Mouse (Mus musculus) thymus, postnatal 4 days (tissue): ENCODE measurements at regions not wholly inside any gene's neighbourhood (a gene's known extent, or its start where the extent isn't known, plus 50 kb on each side); places are given as distances from the start of the nearest gene placed in this dataset.

Source experiments
- DNase-seq: peaks from one replicate; pipeline ENCODE4 v3.0.0; 2021

DNA sequence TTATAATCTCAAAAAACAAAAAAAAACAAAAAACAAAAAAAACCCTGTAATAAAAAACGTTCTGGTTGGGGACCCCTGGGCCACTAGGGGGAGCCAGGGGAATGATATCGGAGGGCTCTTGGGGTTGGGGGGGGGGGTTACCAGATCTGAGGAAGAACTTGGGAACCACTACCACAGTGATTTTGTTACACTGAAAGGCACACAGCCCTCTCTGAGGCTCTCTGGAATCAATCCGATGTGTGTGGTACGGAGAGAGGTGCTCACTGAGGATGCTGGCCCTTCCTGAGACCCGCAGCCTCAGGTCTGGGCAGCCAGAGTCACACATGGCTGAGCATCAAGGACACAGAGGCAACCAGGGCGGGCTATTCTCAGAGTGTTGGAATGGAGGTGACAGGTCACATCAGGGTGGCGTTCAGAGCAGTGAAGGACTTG lies 89.9 kb upstream of the Pabpc6 start:
- peak; percentile 48 for DNase-seq

DNA sequence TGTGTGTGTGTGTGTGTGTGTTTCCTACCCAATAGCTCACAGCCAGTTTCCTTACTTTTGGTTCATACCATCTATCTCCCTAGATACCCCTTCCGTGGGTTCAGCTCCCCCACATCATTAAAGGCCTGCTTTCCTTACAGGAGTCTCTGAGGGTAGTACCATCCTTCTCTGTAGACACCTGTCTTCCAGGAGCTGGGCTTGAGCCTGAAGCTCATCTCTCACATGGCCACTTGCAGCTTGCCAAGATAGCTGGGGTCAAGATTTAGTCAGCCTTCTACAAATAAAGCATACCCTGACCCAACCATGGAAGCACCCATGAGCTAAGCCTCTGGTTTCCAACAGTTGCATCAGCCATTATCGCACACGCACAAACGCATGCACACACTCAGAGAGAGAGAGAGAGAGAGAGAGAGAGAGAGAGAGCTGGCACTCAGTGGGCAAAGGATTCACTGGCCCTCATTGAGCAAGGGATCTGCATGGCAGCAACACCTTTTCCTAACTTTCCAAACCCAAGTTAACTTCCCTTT lies 88.3 kb upstream of the Pabpc6 start:
- DNase-seq = no peak

DNA sequence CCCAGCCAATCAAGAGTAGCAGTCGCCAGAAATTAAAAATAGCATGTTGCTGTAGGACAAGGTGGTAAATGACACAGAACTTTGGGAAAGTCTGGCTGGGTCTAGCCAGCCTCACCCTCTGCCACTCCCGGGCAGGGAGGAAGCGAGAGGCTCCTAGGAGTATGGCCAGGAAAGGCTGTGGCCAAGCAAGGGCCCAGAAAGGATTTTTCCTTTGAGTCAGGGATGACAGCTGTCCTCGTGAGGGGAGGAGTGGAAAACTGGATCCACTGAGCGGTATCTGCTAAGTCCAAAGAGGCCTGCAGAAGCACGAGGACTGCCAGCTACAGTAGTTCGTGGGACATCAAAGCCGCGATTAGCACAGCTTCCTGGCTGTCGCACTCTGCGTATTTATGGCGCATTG lies 87.2 kb upstream of the Pabpc6 start:
- DNase-seq = no peak

DNA sequence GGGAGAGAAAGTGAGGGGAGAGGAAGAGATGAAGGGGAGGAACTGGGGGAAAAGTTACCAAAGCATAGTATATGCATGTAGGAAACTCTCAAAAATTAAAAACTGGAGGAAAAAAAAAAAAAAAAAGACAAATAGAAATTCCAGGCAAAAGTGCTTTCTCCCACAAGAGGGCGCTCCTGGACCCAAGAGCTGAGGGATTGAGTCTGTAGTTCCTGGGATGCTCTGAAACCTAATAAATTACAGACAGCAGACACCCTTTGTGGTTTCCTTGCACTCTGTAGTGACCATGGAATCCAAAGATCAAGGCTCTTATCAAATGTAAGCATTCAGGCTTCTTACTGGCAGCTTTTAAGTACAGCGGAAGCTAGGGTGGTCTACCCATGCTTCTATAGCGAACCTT lies 86.7 kb upstream of the Pabpc6 start:
- DNase-seq = peak; percentile 50

DNA sequence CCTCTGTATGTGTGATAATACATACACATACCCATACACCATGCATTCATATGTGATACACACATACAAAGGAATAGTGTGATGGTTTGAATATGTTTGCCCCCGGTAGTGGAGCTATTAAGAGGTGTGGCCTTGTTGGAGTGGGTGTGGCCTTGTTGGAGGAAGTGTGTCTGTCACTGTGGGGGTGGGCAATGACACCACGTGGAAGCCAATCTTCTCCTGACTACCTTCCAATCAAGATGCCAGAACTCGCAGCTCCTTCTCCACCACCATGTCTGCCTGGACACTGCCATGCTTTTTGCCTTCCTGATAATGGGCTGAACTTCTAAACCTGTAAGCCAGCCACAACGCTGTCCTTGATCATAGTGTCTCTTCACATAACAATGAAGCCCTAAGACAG lies 86.1 kb upstream of the Pabpc6 start:
- no peak for DNase-seq

DNA sequence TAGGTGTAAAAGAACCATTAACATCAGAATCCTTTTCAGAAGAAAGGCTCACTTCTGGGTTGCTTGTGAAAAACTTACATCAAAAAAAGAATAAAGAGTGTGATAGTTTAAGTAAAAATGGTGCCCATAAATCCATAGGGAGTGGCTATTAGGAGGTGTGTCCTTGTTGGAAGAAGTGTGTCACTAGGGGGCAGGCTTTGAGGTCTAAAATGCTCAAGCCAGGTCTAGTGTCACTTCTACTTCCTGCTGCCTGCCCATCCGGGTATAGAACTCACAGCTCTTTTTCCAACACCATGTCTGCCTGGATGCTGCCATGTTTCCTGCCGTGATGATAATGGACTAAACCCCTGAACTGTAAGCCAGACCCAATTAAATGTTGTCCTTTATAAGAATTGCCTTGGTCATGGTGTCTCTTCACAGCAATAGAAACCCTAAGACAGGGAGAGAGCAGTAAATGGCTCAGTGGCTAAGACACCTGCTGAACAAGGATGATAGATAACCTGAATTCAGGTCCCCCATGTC lies 85.4 kb upstream of the Pabpc6 start:
- no peak for DNase-seq

DNA sequence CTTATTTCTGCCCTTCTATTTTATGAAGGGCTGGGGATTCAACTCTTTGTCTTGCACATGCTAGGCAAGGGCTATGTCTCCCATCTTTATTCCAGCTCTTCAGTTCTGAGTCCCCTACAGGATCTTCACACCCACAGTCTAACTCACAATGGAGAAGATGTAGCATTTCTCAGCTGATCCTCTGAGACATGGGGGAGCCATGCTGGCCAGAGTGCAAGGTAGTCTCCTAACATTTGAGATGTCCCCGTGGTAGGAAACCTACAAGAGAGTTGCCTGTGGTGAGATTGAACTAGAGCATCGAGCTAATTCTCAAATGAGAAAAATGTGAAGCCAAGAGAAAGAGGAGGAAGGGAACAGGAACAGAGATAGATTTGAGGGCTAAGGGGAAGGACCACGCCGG lies 83.3 kb upstream of the Pabpc6 start:
- DNase-seq = no peak

DNA sequence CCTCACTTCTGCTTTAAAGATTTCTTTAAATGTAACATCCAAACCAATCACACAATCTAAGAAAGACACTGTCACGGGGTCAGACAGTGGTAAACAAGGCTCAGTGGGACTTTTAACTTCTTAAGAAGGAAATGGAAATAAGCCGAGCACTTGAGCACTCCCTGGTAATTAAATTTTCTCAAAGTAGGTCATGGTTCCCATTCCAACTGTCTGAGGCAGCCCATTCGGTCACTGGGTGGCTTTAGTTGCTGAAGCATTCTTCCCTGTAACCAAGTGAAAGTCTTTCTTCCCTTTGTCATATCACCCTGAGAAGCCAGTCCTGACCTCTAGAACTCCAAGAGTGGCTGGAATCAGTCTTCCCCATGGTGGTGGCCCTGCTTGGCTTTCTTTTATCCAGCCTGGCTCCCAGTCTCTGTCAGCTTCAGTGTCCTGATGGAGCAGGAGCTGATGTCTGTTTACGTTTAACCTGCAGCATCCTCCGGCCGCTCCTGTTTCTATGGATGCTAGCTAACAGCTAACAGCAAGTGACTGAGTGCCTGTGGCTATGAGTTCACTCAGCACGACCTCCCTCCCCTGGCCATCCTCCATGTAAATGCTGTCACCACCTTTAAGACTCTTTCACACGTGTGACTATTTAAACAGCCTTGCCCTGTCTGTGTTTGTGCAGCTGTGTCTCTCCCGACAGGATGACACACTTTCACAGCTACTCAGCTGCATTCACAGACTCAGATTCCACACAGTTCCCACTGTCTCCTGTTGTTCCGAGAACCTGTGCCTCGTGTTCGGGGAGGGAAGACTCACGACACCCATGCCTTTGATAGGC lies 82.0 kb upstream of the Pabpc6 start:
- DNase-seq = no peak

DNA sequence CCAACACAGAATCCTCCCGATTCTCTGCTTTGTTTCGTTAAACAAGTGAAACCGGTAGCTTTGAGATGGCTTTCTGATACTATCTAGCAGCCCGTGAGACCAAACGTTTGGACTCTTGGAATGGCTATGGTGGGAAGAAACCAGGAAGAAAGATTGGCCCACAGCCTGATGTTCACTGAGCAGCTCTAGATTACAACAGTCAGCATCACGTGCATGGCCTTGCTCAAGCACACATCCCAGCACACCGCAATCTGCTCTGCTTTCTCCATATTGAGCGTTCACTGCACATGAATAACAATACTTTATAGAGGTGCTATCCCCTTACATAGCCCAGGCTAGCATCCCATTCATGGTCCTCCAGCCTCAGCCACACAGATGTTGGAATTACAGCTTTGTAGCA lies 80.5 kb upstream of the Pabpc6 start:
- DNase-seq = no peak

DNA sequence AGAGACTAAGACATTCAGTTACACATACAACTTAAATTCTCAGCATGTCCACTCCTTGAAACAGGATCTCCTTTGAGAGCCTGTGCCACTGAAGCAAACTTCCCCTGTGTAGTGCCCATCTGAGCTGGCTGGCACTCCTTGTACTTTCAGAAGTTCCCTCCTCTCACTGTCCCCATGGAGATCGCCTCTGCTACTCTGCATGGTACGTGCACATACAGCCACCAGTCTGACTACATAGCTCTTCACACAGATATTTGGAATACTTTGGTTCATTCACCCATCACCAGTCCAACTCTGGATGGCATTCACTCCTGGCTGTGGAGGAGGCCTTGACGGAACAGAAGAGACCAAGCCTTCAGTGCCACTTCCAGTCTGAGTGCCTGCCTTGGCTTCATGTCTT lies 79.8 kb upstream of the Pabpc6 start:
- DNase-seq = no peak

DNA sequence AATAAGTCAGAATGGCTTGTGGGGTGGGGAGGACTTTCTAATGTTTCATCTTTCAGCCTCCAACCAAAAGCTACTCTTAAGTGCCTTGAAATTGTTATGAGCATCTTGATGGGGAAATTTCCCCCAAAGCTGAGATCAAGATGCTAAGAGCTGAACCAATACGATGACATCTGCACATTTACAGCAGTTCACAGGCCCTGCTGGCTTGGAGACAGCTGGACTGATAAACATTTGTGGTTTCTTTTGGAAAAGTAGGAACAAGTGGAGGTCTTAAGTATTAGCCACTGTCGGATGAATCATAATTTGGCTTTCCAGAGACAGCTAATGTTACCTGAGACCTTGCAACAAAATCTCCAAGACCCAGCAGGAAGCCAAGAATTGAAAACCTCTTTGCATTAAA lies 78.4 kb upstream of the Pabpc6 start:
- no peak for DNase-seq

DNA sequence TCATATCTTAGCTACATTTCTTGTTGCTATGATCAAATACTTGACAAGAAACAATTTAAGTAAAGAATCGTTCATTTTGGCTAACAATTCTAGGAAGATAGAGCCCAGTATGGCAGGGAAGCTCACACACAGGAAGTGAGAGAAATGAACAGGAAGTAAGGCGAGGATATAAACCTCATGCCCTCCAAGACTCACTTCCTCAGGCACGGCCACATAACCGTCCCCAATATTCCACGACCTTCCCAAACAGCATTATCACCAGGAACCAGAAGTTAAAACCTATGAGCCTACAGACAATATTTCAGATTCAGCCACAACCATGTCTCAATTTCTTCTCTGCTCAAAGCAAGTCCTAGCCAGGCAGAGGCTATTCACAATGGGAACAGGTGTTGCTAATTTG lies 73.8 kb upstream of the Pabpc6 start:
- no peak for DNase-seq

DNA sequence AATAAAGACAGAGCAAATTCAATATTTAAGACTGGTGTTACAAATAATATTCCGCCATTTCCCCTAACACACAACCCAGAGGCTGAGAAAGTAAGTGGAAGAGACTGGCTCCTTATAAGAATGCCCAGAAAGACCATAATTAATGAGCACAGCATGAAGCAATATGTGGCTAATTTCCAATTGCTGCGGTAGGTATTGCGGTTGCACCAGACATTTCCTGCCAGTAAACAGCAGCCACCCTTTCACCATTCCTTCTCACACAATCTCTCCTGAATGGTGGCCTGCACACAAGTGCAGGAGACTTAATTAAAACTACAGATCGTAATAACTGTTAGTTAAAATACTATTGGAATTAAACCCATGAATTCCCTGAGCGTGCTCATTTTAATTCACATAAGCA lies 71.8 kb upstream of the Pabpc6 start:
- no peak for DNase-seq

DNA sequence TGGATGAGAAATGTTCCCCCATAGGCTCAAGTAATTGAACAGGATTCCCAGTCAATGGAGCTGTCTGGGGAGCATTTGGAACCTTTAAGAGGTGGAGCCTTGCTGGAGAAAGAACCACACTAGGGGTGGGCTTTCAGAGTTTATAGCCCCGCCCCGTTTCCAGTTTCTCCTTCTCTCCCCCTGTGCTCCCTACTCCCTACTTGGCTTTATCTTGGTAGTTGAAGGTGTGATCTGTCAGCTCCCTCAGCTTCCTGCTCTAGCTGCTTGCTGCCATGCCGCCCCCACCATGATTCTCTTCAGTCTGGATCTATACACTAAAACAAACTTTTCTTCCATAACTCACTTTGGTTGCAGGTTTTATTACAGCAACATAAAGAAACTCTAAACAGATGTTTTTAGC lies 59.5 kb upstream of the Pabpc6 start:
- no peak for DNase-seq

DNA sequence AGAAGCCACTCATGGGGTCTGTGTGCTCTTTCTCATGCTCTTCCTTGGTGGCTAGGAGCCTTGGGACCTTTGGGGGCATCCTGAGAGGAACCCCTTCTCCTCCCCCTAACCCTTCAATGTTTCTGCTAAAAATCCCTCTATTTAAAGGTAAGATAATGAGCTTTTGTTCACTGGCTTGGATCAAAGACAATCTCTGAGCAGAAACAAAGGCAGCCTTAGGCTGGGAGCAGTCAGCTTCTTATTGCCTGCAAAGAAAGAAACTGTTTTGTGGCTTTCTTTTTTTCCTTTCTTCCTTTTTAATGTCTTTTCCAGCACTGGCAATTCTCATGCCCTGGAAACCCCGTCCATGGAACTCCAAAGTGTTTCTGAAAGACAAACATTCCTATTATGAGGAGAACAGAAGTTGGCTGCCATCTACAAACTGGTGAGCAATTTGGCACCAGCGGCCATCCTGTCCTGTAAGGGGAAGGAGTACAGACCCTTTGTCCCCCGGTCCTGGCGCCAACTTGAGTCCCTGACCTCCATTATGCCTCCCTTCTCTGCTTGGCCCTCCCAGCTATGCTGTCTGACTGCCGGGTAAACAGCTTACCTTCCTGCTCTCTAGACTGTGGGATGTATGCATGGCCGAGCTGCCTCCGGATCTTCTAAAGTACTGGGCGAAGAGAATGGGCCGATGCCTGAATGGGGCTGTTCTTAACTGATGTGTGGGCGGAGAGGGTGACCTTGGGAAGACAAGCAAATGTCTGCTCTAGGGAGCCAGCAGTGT lies 56.4 kb upstream of the Pabpc6 start:
- DNase-seq = no peak

DNA sequence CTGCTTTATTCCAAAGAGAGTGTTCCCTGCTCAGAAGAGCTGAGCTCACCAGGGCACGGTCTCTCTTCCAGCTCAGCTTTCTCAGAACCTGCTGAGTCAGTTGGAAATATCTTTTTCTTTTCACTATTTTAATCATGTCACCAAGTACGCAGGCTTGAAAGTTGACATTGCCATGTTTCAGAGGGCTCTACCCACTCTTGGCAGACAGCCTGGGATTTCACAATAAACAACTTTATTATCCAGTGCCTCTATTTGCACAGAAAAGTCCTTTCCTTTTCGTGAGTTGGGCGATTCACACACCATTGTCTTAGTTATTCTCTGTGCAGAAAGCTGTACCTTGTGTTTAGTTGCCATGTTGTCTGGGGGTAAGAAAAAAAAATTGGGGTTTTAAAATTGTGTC lies 54.0 kb upstream of the Pabpc6 start:
- DNase-seq = no peak

DNA sequence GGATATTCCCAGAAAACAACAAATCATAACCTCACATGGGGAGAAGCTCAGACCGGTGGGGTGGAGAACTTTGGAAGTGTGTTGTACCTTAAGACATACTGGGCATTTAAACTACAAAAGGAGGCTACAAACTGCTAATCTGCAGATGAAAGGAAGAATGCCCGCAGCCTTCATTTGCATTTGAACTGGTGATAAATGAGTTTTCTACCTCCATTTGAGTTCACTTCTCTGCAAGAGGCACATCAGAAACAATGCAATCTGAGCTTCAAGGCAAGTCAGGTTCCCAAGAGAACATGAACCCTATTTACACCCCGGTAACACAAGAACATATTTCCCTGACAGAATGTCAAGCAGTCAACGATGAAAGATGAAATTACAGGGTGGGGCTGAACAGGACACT lies 53.2 kb upstream of the Pabpc6 start:
- no peak for DNase-seq
